Mouse (Mus musculus) large intestine, adult 2 months (tissue): ENCODE measurements at regions not wholly inside any gene's neighbourhood (a gene's known extent, or its start where the extent isn't known, plus 50 kb on each side); places are given as distances from the start of the nearest gene placed in this dataset.

Experiments
- DNase-seq: peaks from one replicate; pipeline ENCODE4 v3.0.0-alpha.2; 2012; ENCODE audit warnings: low read depth, low spot score
- WGBS: fragments of 180-500 bp; shearing (Covaris S2); methylation state at CpG from one replicate; pipeline ENCODE4 v1.1.7; 2018; 5-methylcytosine and 5-hydroxymethylcytosine counted together

- WGBS: 89% methylated on average over 3 of the region's 3 CpGs
- no peak for DNase-seq
Measured at GRCm38 (mm10) chr8:82265745-82266144, 137.3 kb downstream of the Il15 start.

GRCm38 (mm10) chr8:82262196-82262595 lies 140.8 kb downstream of the Il15 start:
- 35% methylated on average over 4 of the region's 4 CpGs for WGBS
- no peak for DNase-seq

DNA sequence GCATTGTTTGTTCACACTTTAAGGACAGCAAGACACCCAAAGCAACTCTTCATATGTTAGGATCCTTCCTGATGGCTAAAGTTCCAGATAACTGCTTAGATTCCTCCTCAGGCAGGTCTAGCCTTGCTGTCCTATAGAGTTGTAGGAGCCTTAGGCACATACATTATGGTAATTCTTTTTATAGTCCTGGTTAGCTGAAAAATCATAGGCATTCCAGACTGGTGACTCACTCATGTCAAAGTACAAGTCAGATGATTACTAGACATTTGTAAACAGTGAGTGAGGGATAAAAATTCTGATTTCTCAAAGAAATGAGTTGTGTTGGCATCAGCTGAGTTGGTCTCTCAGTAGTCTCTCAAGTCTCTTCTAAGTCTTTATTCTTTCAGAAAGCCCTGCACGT lies 142.4 kb downstream of the Il15 start:
- 89% methylated on average over 1 of the region's 1 CpGs for WGBS
- peak; percentile 21 for DNase-seq

GRCm38 (mm10) chr8:82255815-82256214 lies 147.2 kb downstream of the Il15 start:
- WGBS: 65% methylated on average over 2 of the region's 2 CpGs
- DNase-seq: no peak

- DNase-seq: no peak
Measured at GRCm38 (mm10) chr8:82252406-82252805, 150.6 kb downstream of the Il15 start.

- DNase-seq: no peak
- 79% methylated on average over 3 of the region's 3 CpGs for WGBS
Measured at GRCm38 (mm10) chr8:82249841-82250577, 153.0 kb downstream of the Il15 start.

- no peak for DNase-seq
- 47% methylated on average over 2 of the region's 2 CpGs for WGBS
Measured at GRCm38 (mm10) chr8:82244076-82244475, 158.9 kb downstream of the Il15 start.

GRCm38 (mm10) chr8:82229883-82230282 lies 173.1 kb downstream of the Il15 start:
- 52% methylated on average over 2 of the region's 2 CpGs for whole genome bisulfite sequencing
- DNase-seq: no peak

GRCm38 (mm10) chr8:82201746-82202145 lies 201.3 kb downstream of the Il15 start:
- WGBS: 26% methylated on average over 3 of the region's 3 CpGs
- DNase-seq: no peak

GRCm38 (mm10) chr8:82200176-82200575 lies 202.8 kb downstream of the Il15 start:
- no peak for DNase-seq
- WGBS: 89% methylated on average over 3 of the region's 3 CpGs

- WGBS: 70% methylated on average over 3 of the region's 3 CpGs
- DNase-seq: no peak
Measured at GRCm38 (mm10) chr8:82196504-82196903, 206.5 kb downstream of the Il15 start.

- no peak for DNase-seq
- 65% methylated on average over 5 of the region's 5 CpGs for WGBS
Measured at GRCm38 (mm10) chr8:82195112-82195511, 207.9 kb downstream of the Il15 start.

- DNase-seq: no peak
- 92% methylated on average over 2 of the region's 2 CpGs for WGBS
Measured at GRCm38 (mm10) chr8:82191011-82191410, 212.0 kb downstream of the Il15 start.

DNA sequence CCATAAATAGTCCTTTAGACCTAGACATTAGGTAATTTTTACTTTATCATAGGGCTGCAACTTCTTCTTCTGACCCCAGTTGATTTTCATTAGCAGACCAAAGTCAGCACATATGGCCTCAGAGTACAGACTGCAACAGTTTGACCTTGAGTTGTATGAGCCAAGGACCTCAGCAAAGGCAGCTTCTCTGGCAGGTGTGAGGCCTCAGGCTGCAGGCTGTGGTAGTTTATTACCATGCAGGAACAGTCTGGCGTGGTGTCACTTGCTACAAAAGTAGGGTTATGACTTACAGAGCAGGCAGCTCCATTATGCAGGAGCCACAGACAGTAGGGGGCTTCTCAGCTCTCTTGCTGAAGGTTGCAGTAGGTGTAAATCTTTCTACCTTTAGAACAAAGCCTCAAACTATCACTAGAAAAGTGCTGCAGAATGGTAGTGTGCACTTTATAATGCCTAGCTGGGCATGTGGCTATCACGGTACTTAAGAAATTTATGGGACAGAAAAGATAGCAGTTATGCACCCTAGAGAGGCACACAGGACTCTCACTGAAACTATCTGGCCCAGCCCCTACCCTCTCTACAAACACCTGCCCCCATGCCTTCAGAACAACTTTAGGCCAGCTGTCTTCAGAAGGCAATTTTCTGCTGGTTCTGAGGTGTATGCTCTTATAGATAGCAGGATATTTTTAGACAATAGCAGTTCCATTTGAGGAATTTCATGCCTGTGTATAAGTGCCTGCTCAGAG lies 215.7 kb downstream of the Il15 start:
- WGBS: 29% methylated on average over 2 of the region's 2 CpGs
- no peak for DNase-seq

DNA sequence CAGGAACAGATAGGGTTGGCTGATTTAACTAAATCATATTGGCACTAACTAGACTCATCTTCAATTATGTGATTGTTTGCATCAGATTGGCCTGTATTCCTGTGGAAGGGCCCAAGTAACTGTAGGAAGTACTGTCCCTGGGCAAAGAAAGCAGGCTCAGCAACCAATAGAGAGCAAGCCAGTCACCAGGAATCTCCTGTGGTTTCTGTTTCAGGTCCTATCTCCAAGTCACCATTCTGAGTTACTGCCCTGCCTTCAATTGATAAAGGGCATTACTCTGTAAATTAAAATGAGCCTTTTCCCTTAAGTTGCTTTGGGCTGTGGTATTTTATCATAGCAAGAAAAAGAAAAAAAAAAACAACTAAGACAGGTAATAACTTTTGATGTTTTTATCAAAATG lies 219.0 kb downstream of the Il15 start:
- DNase-seq: no peak
